Mouse (Mus musculus): Measurements from ENCODE around the gene Reln. TPM values are rescaled to one million over a fixed set of nuclear protein-coding genes. Genes with fewer than 3 reads are reported as not detected.

Reln gene
- polyA plus RNA-seq, 1 experiment = 1.7 TPM

DNA sequence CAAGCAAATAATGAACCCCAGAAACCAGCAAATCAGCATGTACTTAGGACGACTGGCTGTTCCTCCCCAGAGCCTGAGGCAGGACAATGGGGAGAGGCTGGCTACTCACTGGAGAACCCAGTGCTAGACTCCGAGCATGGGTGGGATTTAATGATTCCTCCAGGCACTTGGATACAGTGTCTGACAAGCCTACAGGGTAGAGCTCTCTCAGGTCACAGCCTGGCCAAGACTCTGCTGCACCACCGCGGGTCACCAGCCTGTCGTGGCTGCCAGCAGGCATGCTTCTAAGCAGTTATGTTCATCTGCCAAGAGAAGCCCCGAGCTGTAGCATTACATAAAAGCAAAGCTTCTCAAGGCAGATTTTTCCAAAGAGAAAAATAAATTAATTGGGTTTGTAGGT is 190.9 kb downstream of the Reln start:
- TF ChIP-seq POLR2A (IDR thresholded peaks at IDR 0.05; ENCODE audit: low read depth, low read length) (no peak), CTCF (IDR thresholded peaks at IDR 0.05; ENCODE audit: borderline replicate concordance, insufficient read depth, low read length) (no peak)
- no peak overlapping the region for H3K4me3 ChIP-seq (ENCODE audit: insufficient read depth, low read length)
- H3K4me1 ChIP-seq (ENCODE audit: control insufficient read depth, insufficient read depth, low read length) = no peaks in the 10 kb centered on the region
- no peak overlapping the region for H3K27ac ChIP-seq (ENCODE audit: insufficient read depth, low read length)

DNA sequence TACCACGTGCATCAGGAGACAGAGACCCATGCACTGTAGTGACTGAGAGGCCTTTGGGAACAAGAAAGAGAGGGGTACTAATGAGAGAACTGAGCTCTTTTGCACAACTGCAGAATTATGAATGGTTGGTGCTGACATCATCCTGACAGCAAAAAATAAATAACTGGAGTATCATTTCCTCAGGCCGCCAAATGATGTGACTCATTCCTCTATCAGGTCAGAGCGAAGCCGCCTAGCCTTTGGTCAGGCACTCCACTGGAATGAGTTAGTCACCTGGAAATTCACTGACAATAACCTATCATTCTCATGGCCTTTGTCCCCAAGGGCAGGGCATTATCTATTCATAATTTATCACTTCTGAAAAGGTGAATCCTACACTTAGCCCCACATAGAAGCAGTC is 202.7 kb downstream of the Reln start:
- Histone ChIP-seq H3K4me1 (ENCODE audit: control insufficient read depth, insufficient read depth, low read length) (no peaks in the 10 kb centered on the region), H3K4me3 (ENCODE audit: insufficient read depth, low read length) (no peak overlapping the region), H3K27ac (ENCODE audit: insufficient read depth, low read length) (no peak overlapping the region)
- TF ChIP-seq CTCF (IDR thresholded peaks at IDR 0.05; ENCODE audit: borderline replicate concordance, insufficient read depth, low read length) (no peak), POLR2A (IDR thresholded peaks at IDR 0.05; ENCODE audit: low read depth, low read length) (no peak)

DNA sequence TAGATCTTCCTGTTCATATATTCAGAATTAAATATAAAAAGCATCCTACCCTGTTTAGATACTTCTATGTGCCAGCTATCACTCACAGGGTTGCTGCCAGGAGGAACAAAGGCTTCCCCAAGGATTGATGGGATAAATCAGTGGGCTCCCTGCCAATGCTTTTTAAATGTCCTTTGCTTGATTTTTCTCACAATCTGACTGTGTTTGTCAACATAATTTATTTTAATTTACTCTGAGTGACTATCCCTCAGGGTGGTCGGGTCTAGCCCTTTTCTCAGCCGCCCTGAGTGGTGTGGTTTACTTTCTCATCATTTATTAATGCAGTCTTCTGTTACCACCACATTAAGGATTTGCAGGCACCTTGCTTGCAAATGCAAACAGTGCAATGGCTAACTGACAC is 205.5 kb downstream of the Reln start:
- Histone ChIP-seq H3K4me1 (ENCODE audit: control insufficient read depth, insufficient read depth, low read length) (no peaks in the 10 kb centered on the region), H3K4me3 (ENCODE audit: insufficient read depth, low read length) (no peak overlapping the region), H3K27ac (ENCODE audit: insufficient read depth, low read length) (no peak overlapping the region)
- no peak for TF ChIP-seq POLR2A (IDR thresholded peaks at IDR 0.05; ENCODE audit: low read depth, low read length)
- no peak for TF ChIP-seq CTCF (IDR thresholded peaks at IDR 0.05; ENCODE audit: borderline replicate concordance, insufficient read depth, low read length)

DNA sequence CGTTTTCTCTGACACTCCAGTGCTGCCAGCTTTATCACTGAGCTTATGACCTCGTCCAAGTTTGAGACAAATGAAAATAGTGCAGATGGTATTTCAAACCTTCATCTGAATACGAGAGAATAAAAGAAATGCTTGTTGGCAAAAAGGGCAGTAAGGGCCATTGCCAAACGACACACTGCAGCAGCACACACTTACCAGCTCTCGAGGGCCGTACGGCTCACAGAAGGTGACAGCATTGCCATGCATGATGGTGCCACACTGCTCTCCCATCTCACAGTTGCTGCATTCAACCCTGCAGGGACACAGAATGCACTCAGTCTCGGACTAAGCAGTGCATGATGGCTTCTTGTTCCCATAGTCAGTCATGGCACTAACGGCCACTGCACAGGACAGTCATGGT is 210.1 kb downstream of the Reln start:
- Histone ChIP-seq H3K4me3 (ENCODE audit: insufficient read depth, low read length) (no peak overlapping the region), H3K27ac (ENCODE audit: insufficient read depth, low read length) (no peak overlapping the region), H3K4me1 (ENCODE audit: control insufficient read depth, insufficient read depth, low read length) (no peaks in the 10 kb centered on the region)
- TF ChIP-seq CTCF (IDR thresholded peaks at IDR 0.05; ENCODE audit: borderline replicate concordance, insufficient read depth, low read length) = no peak
- TF ChIP-seq POLR2A (IDR thresholded peaks at IDR 0.05; ENCODE audit: low read depth, low read length) = no peak

DNA sequence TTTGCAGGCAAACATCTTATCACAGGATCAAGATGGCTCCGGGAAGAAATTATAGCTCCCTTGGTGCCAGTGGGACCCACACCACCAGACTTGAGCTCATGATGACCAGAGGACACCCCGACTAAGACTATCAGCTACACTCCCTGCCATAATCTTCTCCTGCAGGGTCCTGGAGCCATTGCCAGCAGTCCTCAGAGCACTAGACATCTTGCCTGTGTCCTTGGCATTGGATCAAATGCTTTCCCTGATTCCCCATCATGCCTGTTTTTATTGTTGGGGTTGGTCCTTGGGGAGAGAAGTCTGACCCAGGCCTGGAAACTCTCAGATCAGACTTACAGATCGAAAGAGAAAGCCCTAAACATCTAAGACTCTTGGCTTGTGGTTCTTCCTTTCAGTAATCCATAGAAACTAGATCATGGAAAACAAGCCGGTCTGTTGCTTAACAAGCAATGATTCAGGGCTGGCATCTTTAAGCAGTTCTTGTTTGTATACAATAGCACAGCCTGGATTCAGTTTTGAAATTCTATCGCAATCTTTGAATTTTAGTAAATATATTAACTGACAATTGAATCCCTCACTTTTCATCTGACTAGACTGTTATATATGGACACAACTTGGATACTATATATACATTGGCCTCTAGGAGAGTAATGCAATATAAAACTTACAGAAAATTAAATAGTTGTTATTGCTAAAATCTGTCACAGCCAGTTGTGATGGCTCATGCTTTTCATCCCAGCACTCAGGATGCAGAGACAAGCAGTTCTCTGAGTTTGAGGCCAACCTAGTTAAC is 212.6 kb downstream of the Reln start:
- no peaks in the 10 kb centered on the region for H3K4me1 ChIP-seq (ENCODE audit: control insufficient read depth, insufficient read depth, low read length)
- no peak overlapping the region for H3K27ac ChIP-seq (ENCODE audit: insufficient read depth, low read length)
- H3K4me3 ChIP-seq (ENCODE audit: insufficient read depth, low read length) = no peak overlapping the region
- TF ChIP-seq CTCF (IDR thresholded peaks at IDR 0.05; ENCODE audit: borderline replicate concordance, insufficient read depth, low read length) (no peak), POLR2A (IDR thresholded peaks at IDR 0.05; ENCODE audit: low read depth, low read length) (no peak)

DNA sequence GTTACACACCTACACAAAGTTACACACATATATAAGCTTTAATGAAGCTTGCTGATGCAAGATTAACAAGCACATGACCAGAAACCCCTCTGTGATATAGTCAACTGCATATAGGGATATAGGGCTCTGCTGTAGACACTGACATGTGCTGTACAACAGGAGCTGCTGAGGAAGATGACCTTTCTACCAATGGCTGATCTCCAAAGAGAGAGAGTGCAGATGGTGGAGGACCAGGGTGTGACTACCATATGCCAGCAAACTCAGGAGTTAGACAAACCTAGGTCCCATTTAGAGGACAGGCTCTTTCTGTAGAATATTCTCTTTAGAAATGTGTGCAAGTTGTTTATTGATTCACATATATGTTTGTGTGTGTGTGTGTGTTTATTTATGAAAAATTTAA is 216.9 kb downstream of the Reln start:
- no peak overlapping the region for H3K4me3 ChIP-seq (ENCODE audit: insufficient read depth, low read length)
- no peak for TF ChIP-seq POLR2A (IDR thresholded peaks at IDR 0.05; ENCODE audit: low read depth, low read length)
- TF ChIP-seq CTCF (IDR thresholded peaks at IDR 0.05; ENCODE audit: borderline replicate concordance, insufficient read depth, low read length) = no peak
- no peak overlapping the region for H3K27ac ChIP-seq (ENCODE audit: insufficient read depth, low read length)
- no peaks in the 10 kb centered on the region for H3K4me1 ChIP-seq (ENCODE audit: control insufficient read depth, insufficient read depth, low read length)

DNA sequence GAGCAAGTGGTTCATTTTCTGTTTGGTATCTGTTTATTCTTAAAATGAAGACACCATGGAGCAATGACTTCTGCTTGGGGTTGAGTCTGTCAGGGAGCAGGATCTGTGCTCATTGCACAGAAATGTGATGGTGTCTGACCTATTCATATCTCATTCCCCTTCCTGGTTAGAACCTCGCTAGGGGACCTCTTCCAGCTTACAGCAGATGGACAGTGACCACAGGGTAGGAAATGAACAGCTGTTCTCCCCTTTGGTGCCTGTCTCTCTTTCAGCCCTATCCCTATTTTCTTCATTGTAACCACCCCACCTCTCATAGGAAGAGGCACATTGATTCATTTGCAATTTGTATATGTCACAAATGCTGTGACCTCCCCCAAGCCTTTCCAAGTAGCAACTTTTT is 225.2 kb downstream of the Reln start:
- no peak for TF ChIP-seq POLR2A (IDR thresholded peaks at IDR 0.05; ENCODE audit: low read depth, low read length)
- TF ChIP-seq CTCF (IDR thresholded peaks at IDR 0.05; ENCODE audit: borderline replicate concordance, insufficient read depth, low read length) = no peak
- Histone ChIP-seq H3K4me1 (ENCODE audit: control insufficient read depth, insufficient read depth, low read length) (peaks cover 2% of the 10 kb centered on the region; the same call in 1 of the 2 replicates), H3K27ac (ENCODE audit: insufficient read depth, low read length) (no peak overlapping the region), H3K4me3 (ENCODE audit: insufficient read depth, low read length) (no peak overlapping the region)

DNA sequence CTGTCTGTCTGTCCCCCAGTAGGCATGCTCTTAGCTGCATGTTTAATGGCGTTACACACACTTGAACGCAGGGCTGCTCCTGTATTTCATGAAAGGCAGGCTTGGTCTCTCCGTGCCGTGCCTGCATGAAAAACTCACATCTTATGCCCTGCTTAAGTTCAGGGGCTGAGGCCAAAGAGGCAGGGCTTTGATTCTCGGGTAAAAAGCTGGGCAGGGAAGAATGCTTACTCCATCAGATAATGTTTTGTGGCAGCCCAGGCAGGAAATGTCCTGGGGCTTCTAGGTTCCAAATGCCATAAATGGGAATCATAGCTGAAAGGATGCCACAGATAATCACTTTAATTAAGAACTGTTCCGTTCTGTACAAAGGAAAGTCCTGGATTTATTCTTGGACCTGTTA is 226.0 kb downstream of the Reln start:
- TF ChIP-seq CTCF (IDR thresholded peaks at IDR 0.05; ENCODE audit: borderline replicate concordance, insufficient read depth, low read length) (no peak), POLR2A (IDR thresholded peaks at IDR 0.05; ENCODE audit: low read depth, low read length) (no peak)
- H3K27ac ChIP-seq (ENCODE audit: insufficient read depth, low read length) = no peak overlapping the region
- peaks cover 2% of the 10 kb centered on the region; the same call in 1 of the 2 replicates for H3K4me1 ChIP-seq (ENCODE audit: control insufficient read depth, insufficient read depth, low read length)
- H3K4me3 ChIP-seq (ENCODE audit: insufficient read depth, low read length) = no peak overlapping the region

DNA sequence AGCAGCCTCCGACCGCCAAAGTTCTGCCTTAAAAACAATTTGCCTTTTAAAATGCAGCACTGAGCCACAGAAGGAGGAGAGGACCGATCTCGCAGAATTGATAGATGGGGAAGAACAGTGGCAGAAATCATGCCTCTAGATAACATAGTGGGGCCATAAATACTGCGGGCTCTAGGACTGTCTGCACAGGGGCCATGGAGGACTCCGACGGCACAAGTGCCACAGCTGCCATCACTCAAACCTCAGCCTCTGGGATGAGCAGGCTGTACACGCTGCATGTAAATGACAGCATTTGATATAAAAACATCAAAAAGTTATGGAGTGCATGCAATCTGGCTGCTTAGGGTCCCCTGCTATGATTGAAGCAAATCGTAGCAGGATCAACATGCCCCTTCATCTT is 227.6 kb downstream of the Reln start:
- Histone ChIP-seq H3K4me3 (ENCODE audit: insufficient read depth, low read length) (no peak overlapping the region), H3K4me1 (ENCODE audit: control insufficient read depth, insufficient read depth, low read length) (peaks cover 2% of the 10 kb centered on the region; the same call in 1 of the 2 replicates), H3K27ac (ENCODE audit: insufficient read depth, low read length) (no peak overlapping the region)
- TF ChIP-seq CTCF (IDR thresholded peaks at IDR 0.05; ENCODE audit: borderline replicate concordance, insufficient read depth, low read length) (no peak), POLR2A (IDR thresholded peaks at IDR 0.05; ENCODE audit: low read depth, low read length) (no peak)

DNA sequence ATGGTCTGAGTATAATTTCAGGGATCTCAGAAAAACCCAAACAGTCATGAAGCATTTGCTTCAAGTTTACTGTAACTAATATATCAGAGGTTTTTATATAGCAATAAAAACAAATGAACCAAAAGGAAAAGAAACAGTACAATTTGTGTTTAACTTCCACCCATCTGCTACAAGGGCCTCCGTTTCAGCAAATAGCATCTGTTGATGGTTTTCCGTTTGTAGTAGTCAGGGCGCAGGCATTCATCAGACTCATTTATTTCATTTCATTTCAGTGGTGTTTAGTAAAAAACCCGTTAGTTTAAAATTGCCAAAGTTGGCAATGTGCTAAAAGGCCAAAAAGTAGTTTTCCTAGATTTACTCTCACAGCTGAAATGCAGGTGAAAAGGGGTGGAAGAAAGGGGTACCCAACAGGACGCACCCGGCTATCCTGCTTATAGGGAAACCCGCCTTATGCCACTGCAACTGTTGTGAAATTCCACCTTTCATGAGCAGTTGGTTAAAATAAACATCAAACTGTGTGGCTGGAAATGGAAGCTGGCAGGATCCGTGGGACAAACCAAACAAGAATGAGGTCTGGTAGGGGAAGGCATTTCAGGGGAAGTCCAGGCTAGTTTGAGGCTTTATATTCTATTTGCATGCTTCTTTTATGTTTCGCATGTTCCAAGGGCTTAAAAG is 237.6 kb downstream of the Reln start:
- Histone ChIP-seq H3K4me3 (ENCODE audit: insufficient read depth, low read length) (no peak overlapping the region), H3K4me1 (ENCODE audit: control insufficient read depth, insufficient read depth, low read length) (no peaks in the 10 kb centered on the region), H3K27ac (ENCODE audit: insufficient read depth, low read length) (no peak overlapping the region)
- no peak for TF ChIP-seq CTCF (IDR thresholded peaks at IDR 0.05; ENCODE audit: borderline replicate concordance, insufficient read depth, low read length)
- no peak for TF ChIP-seq POLR2A (IDR thresholded peaks at IDR 0.05; ENCODE audit: low read depth, low read length)
